Mouse (Mus musculus) kidney, postnatal 0 days (tissue): ENCODE measurements around the gene Ift81. TPM values are rescaled to one million over a fixed set of nuclear protein-coding genes. Genes with fewer than 3 reads are reported as not detected.

Source experiments
- ATAC-seq: fragments of 200-750 bp; cut with Nextera tagmentation; replicated peaks from 2 replicates; pipeline ENCODE4 v1.8.0; 2017; ENCODE audit warnings: low read depth, moderate number of reproducible peaks, moderate TSS enrichment, moderate library complexity; ENCODE audit not compliant: low FRiP score
- DNase-seq: peaks from one replicate; pipeline ENCODE4 v3.0.0-alpha.2; 2016; ENCODE audit warnings: low spot score
- H3K27ac ChIP-seq: fragments of 300-500 bp; sonication (generic); 2 replicates; pipeline ENCODE4 v1.5.1; 2014; ENCODE audit warnings: mild to moderate bottlenecking
- H3K27me3 ChIP-seq: fragments of 300-500 bp; sonication (generic); 2 replicates; pipeline ENCODE4 v1.6.1; 2014; ENCODE audit warnings: low read length, mixed read lengths; ENCODE audit not compliant: insufficient read depth
- H3K36me3 ChIP-seq: fragments of 300-500 bp; sonication (generic); 2 replicates; pipeline ENCODE4 v1.6.1; 2014; ENCODE audit warnings: low read length, mixed read lengths; ENCODE audit not compliant: insufficient read depth
- H3K4me1 ChIP-seq: fragments of 300-500 bp; sonication (generic); replicated peaks from 2 replicates; pipeline ENCODE4 v1.6.1; 2014; ENCODE audit warnings: antibody characterized with exemption, low read length, mixed read lengths; ENCODE audit not compliant: insufficient read depth
- H3K4me2 ChIP-seq: fragments of 300-500 bp; sonication (generic); 2 replicates; pipeline ENCODE4 v1.6.1; 2014; ENCODE audit warnings: mild to moderate bottlenecking, low read length, moderate library complexity, mixed read lengths
- H3K4me3 ChIP-seq: fragments of 300-500 bp; sonication (generic); replicated peaks from 2 replicates; pipeline ENCODE4 v1.5.1; 2014; ENCODE audit warnings: low read depth, low read length
- H3K9ac ChIP-seq: fragments of 300-500 bp; sonication (generic); 2 replicates; pipeline ENCODE4 v1.6.1; 2014; ENCODE audit warnings: low read depth, low read length
- H3K9me3 ChIP-seq: fragments of 300-500 bp; sonication (generic); replicated peaks from 2 replicates; pipeline ENCODE4 v1.6.1; 2016; ENCODE audit warnings: low read length, inconsistent platforms, mixed read lengths
- CTCF ChIP-seq: IDR thresholded peaks from 2 replicates; pipeline ENCODE4 v1.5.1; 2016; ENCODE audit warnings: antibody characterized with exemption, low read depth, mild to moderate bottlenecking, moderate library complexity
- WGBS: fragments of 180-500 bp; shearing (Covaris S2); extraction: QIAGEN DNeasy Blood & Tissue Kit; methylation state at CpG from one replicate; pipeline ENCODE4 v1.1.7; 2014; 5-methylcytosine and 5-hydroxymethylcytosine counted together
- polyA plus RNA-seq: library from polyadenylated mRNA; unstranded; fragments of >200 nt; fragmentation: Nextera tagmentation; extraction: Ambion mirVana; gene quantifications from 2 replicates; pipeline ENCODE4 v1.2.1, GENCODE M21; 2015

The Ift81 gene
- polyA plus RNA-seq, 1 experiment from 2014 or later, result 39.1 TPM

GRCm38 (mm10) chr5:122503760-122504119 is 110.6 kb downstream of the Ift81 start:
- Histone ChIP-seq H3K9ac (no peak overlapping the region), H3K27ac (no peak overlapping the region), H3K4me1 (0 out of 2 replicates have a peak, but pooled peaks cover 6% of the 10 kb centered on the region), H3K4me2 (no peak overlapping the region), H3K9me3 (no peaks in the 10 kb centered on the region), H3K4me3 (no peak overlapping the region), H3K27me3 (no peaks in the 10 kb centered on the region), H3K36me3 (no peaks in the 10 kb centered on the region)
- TF ChIP-seq CTCF, result no peak
- no peak for DNase-seq
- WGBS, result 37% methylated on average over 4 of the region's 4 CpGs
- ATAC-seq, result no peak

- Histone ChIP-seq H3K36me3 (no peaks in the 10 kb centered on the region), H3K9ac (peak overlapping the region; percentile 99), H3K9me3 (no peaks in the 10 kb centered on the region), H3K4me2 (peak overlapping the region; percentile 84), H3K27ac (peak overlapping the region; percentile 100), H3K4me1 (0 out of 2 replicates have a peak, but pooled peaks cover 9% of the 10 kb centered on the region), H3K4me3 (peak overlapping the region; percentile 97), H3K27me3 (no peaks in the 10 kb centered on the region)
- TF ChIP-seq CTCF, result no peak
- no peak for ATAC-seq
- no peak for DNase-seq
- WGBS, result 47% methylated on average over 15 of the region's 15 CpGs
These were observed 111.1 kb downstream of the Ift81 start for GRCm38 (mm10) chr5:122503015-122503759.

- Histone ChIP-seq H3K9me3 (no peaks in the 10 kb centered on the region), H3K27ac (peak within 1 kb of the TSS; percentile 100), H3K9ac (peak within 1 kb of the TSS; percentile 99), H3K4me1 (0 out of 2 replicates have a peak, but pooled peaks cover 9% of the 10 kb centered on the region), H3K4me2 (peak within 1 kb of the TSS; percentile 84), H3K36me3 (no peaks in the 10 kb centered on the region), H3K27me3 (no peaks in the 10 kb centered on the region), H3K4me3 (peak within 1 kb of the TSS; percentile 97)
- DNase-seq (peak; percentile 96), ATAC-seq (peak; percentile 92)
- peak; percentile 14; the same call in 1 of the 2 replicates for TF ChIP-seq CTCF
- WGBS, result under 1% methylated on average over 79 of the region's 113 CpGs
These were observed 112.0 kb downstream of the Ift81 start, which contains the start of gene Atp2a2 for GRCm38 (mm10) chr5:122502077-122502941. Gene Atp2a2 (minus strand): TSS chr5:122502225.

- no peaks in the 10 kb centered on the region for H3K36me3 ChIP-seq
- no peak for TF ChIP-seq CTCF
- DNase-seq (peak; percentile 70), ATAC-seq (peak; percentile 37)
- H3K9ac ChIP-seq, result peak overlapping the region; percentile 99
- H3K4me1 ChIP-seq, result peaks cover 13% of the 10 kb centered on the region; the same call in 1 of the 2 replicates
- WGBS, result under 1% methylated on average over 106 of the region's 113 CpGs
- peak overlapping the region; percentile 97 for H3K4me3 ChIP-seq
- peak overlapping the region; percentile 84 for H3K4me2 ChIP-seq
- H3K9me3 ChIP-seq, result no peaks in the 10 kb centered on the region
- peak overlapping the region; percentile 100 for H3K27ac ChIP-seq
- no peaks in the 10 kb centered on the region for H3K27me3 ChIP-seq
These were observed 112.9 kb downstream of the Ift81 start for GRCm38 (mm10) chr5:122501101-122502076.

GRCm38 (mm10) chr5:122500563-122500962 is 113.8 kb downstream of the Ift81 start:
- H3K4me1 ChIP-seq, result peaks cover 13% of the 10 kb centered on the region; the same call in 1 of the 2 replicates
- peak overlapping the region; percentile 99 for H3K9ac ChIP-seq
- H3K27me3 ChIP-seq, result no peaks in the 10 kb centered on the region
- ATAC-seq (no peak), DNase-seq (no peak)
- H3K36me3 ChIP-seq, result 0 out of 2 replicates have a peak, but pooled peaks cover 2% of the 10 kb centered on the region
- H3K9me3 ChIP-seq, result no peaks in the 10 kb centered on the region
- no peak for TF ChIP-seq CTCF
- H3K27ac ChIP-seq, result no peak overlapping the region
- WGBS, result 18% methylated on average over 5 of the region's 5 CpGs
- H3K4me3 ChIP-seq, result peak overlapping the region; percentile 97
- H3K4me2 ChIP-seq, result peak overlapping the region; percentile 84

Other genes with a start within 250 kb of the Ift81 start
- 64.4 and 64.5 TPM in 2 replicates for gene Gpn3, start 242.6 kb downstream of the Ift81 start, polyA plus RNA-seq
- gene Fam216a, start 242.2 kb downstream of the Ift81 start, polyA plus RNA-seq, result 55.7 and 61.0 TPM in 2 replicates
- 136 and 141 TPM in 2 replicates for gene Arpc3, start 222.6 kb downstream of the Ift81 start, polyA plus RNA-seq
- gene Anapc7, start 192.8 kb downstream of the Ift81 start, polyA plus RNA-seq, result 37.5 and 42.0 TPM in 2 replicates
- 37.8 and 38.5 TPM in 2 replicates for gene Atp2a2, start 112.3 kb downstream of the Ift81 start, polyA plus RNA-seq
- 1.4 and 2.3 TPM in 2 replicates for gene P2rx7, start 29.4 kb upstream of the Ift81 start, polyA plus RNA-seq
- gene P2rx4, start 93.0 kb upstream of the Ift81 start, polyA plus RNA-seq, result 33.7 and 39.6 TPM in 2 replicates
- 38.9 and 43.1 TPM in 2 replicates for gene Camkk2, start 164.9 kb upstream of the Ift81 start, polyA plus RNA-seq
- gene Anapc5, start 206.8 kb upstream of the Ift81 start, polyA plus RNA-seq, result 258 and 302 TPM in 2 replicates
- gene Rnf34, start 235.5 kb upstream of the Ift81 start, polyA plus RNA-seq, result 33.3 and 33.9 TPM in 2 replicates